In genomic region chr6:145115476-145116097, GRCm38 (mm10) we compare ENCODE assay signal across 8 mouse cellular contexts. TPM values are rescaled to one million over a fixed set of nuclear protein-coding genes. Genes with fewer than 3 reads are reported as not detected.
A peak's percentile ranks its signal among the peaks of the same experiment; 100 is the strongest.
DNase-seq lines count a peak whose midpoint lies in the region; ATAC-seq and TF ChIP-seq lines count a peak whose summit lies in the region.

Gene Lrmp, plus strand, starts transcription at chr6:145115653.

- no peak for ATAC-seq in neural tube, embryonic 14.5 days (ENCODE audit: low read depth)
- ATAC-seq in kidney, embryonic 16.5 days (ENCODE audit: low FRiP score, low TSS enrichment): no peak

- H3K9me3 ChIP-seq in embryonic facial prominence, embryonic 10.5 days: no peaks in the 10 kb centered on the region
- H3K9me3 ChIP-seq in limb, embryonic 10.5 days (replicated peaks): no peaks in the 10 kb centered on the region
- H3K9me3 ChIP-seq in neural tube, embryonic 14.5 days (ENCODE audit: control insufficient read depth, low read length): no peaks in the 10 kb centered on the region
- H3K9me3 ChIP-seq in kidney, embryonic 16.5 days (ENCODE audit: low read length): no peaks in the 10 kb centered on the region

- no peak for DNase-seq in layer of hippocampus, adult 2 months (ENCODE audit: low spot score in 2 of 2)
- DNase-seq in layer of hippocampus, postnatal 10 days (ENCODE audit: low spot score in 2 of 2): no peak
- no peak for DNase-seq in embryonic facial prominence, embryonic 10.5 days (ENCODE audit: low spot score)
- no peak for DNase-seq in limb, embryonic 10.5 days (ENCODE audit: low spot score)
- no peak for DNase-seq in left cerebral cortex, adult 11 months (ENCODE audit: low spot score)
- no peak for DNase-seq in urinary bladder, postnatal 25 days (ENCODE audit: low spot score)

- H3K4me1 ChIP-seq in embryonic facial prominence, embryonic 10.5 days: peaks cover 22% of the 10 kb centered on the region
- H3K4me1 ChIP-seq in limb, embryonic 10.5 days: peaks cover 22% of the 10 kb centered on the region
- H3K4me1 ChIP-seq in neural tube, embryonic 14.5 days (ENCODE audit: control insufficient read depth, insufficient read depth, low read length): no peaks in the 10 kb centered on the region
- H3K4me1 ChIP-seq in kidney, embryonic 16.5 days (ENCODE audit: insufficient read depth, low read length): peaks cover 9% of the 10 kb centered on the region; the same call in 1 of the 2 replicates

- H3K9ac ChIP-seq in neural tube, embryonic 14.5 days (replicated peaks; ENCODE audit: low read depth, low read length): 0 out of 2 replicates have a peak within 1 kb of the TSS, but pooled peaks have one; percentile 26
- H3K9ac ChIP-seq in kidney, embryonic 16.5 days (replicated peaks; ENCODE audit: low read length): no peak within 1 kb of the TSS

- no peak within 1 kb of the TSS for H3K4me3 ChIP-seq in layer of hippocampus, adult 2 months
- no peak within 1 kb of the TSS for H3K4me3 ChIP-seq in embryonic facial prominence, embryonic 10.5 days
- no peak within 1 kb of the TSS for H3K4me3 ChIP-seq in limb, embryonic 10.5 days
- H3K4me3 ChIP-seq in neural tube, embryonic 14.5 days (ENCODE audit: low read depth, low read length): no peak within 1 kb of the TSS
- H3K4me3 ChIP-seq in kidney, embryonic 16.5 days (ENCODE audit: low read length): no peak within 1 kb of the TSS

- TF ChIP-seq CTCF in layer of hippocampus, adult 2 months (conservative IDR thresholded peaks at IDR 0.05): peak; percentile 32

- H3K27me3 ChIP-seq in embryonic facial prominence, embryonic 10.5 days (replicated peaks; ENCODE audit: low read depth, poor library complexity, severe bottlenecking): no peaks in the 10 kb centered on the region; the same call in 1 of the 2 replicates
- H3K27me3 ChIP-seq in limb, embryonic 10.5 days (ENCODE audit: low read depth, poor library complexity, severe bottlenecking): no peaks in the 10 kb centered on the region
- H3K27me3 ChIP-seq in neural tube, embryonic 14.5 days (ENCODE audit: control insufficient read depth, insufficient read depth, low read length): no peaks in the 10 kb centered on the region
- no peaks in the 10 kb centered on the region for H3K27me3 ChIP-seq in kidney, embryonic 16.5 days (ENCODE audit: insufficient read depth, low read length)

- no peak within 1 kb of the TSS for H3K4me2 ChIP-seq in neural tube, embryonic 14.5 days (ENCODE audit: low read depth, low read length)
- H3K4me2 ChIP-seq in kidney, embryonic 16.5 days (replicated peaks; ENCODE audit: low read depth, low read length): no peak within 1 kb of the TSS

- H3K27ac ChIP-seq in layer of hippocampus, adult 2 months: no peak within 1 kb of the TSS
- H3K27ac ChIP-seq in embryonic facial prominence, embryonic 10.5 days (replicated peaks): peak within 1 kb of the TSS; percentile 85
- peak within 1 kb of the TSS; percentile 90 for H3K27ac ChIP-seq in limb, embryonic 10.5 days
- H3K27ac ChIP-seq in neural tube, embryonic 14.5 days (ENCODE audit: low read depth, low read length): no peak within 1 kb of the TSS
- no peak within 1 kb of the TSS for H3K27ac ChIP-seq in kidney, embryonic 16.5 days (ENCODE audit: low read length)

- 71% methylated on average over 6 of the region's 6 CpGs for WGBS in embryonic facial prominence, embryonic 10.5 days
- 82% methylated on average over 6 of the region's 6 CpGs for WGBS in limb, embryonic 10.5 days
- 73% methylated on average over 6 of the region's 6 CpGs for WGBS in neural tube, embryonic 14.5 days
- WGBS in kidney, embryonic 16.5 days: 77% methylated on average over 6 of the region's 6 CpGs

- H3K36me3 ChIP-seq in embryonic facial prominence, embryonic 10.5 days (replicated peaks): no peaks in the 10 kb centered on the region
- H3K36me3 ChIP-seq in limb, embryonic 10.5 days: no peaks in the 10 kb centered on the region
- H3K36me3 ChIP-seq in neural tube, embryonic 14.5 days (ENCODE audit: control insufficient read depth, insufficient read depth, low read length): no peaks in the 10 kb centered on the region
- no peaks in the 10 kb centered on the region for H3K36me3 ChIP-seq in kidney, embryonic 16.5 days (ENCODE audit: insufficient read depth, low read length)

RNA-seq across cellular contexts. Expression of gene Lrmp, which starts in this region (rescaled TPM):
- 1 to 10 TPM; 3.8 to 6.1 TPM for total RNA-seq in layer of hippocampus, adult 2 months (2021)
- total RNA-seq in layer of hippocampus, postnatal 10 days (2021): 1 to 10 TPM; 1.8 to 2.6 TPM
- 1.8 and 2.2 TPM in 2 replicates for polyA plus RNA-seq in embryonic facial prominence, embryonic 10.5 days (2016; fragmentation: Nextera tagmentation; extraction: Ambion mirVana)
- 1.7 and 1.8 TPM in 2 replicates for polyA plus RNA-seq in limb, embryonic 10.5 days (2016; fragmentation: Nextera tagmentation; extraction: Ambion mirVana)
- 0.37 and 0.80 TPM in 2 replicates for polyA plus RNA-seq in neural tube, embryonic 14.5 days (2014; fragmentation: Nextera tagmentation; extraction: Ambion mirVana)
- polyA plus RNA-seq in kidney, embryonic 16.5 days (2015; fragmentation: Nextera tagmentation; extraction: Ambion mirVana): 1.2 and 1.8 TPM in 2 replicates

Comparison
In these comparisons a context has a peak if more than half of its experiments do, and no peak if none do; other contexts are left out.
1. H3K27ac ChIP-seq: peak in embryonic facial prominence, embryonic 10.5 days (single experiment) and limb, embryonic 10.5 days (single experiment); none in layer of hippocampus, adult 2 months (single experiment), neural tube, embryonic 14.5 days (single experiment) and kidney, embryonic 16.5 days (single experiment).